Mouse (Mus musculus): Measurements from ENCODE around the gene Ppil1. TPM values are rescaled to one million over a fixed set of nuclear protein-coding genes. Genes with fewer than 3 reads are reported as not detected.
A peak's percentile ranks its signal among the peaks of the same experiment; 100 is the strongest.

Gene Ppil1
- total RNA-seq (2021): 10 to 100 TPM; 39.5 to 39.6 TPM

- DNase-seq: peak; percentile 86
Measured at GRCm38 (mm10) chr17:29263840-29264633, at the start of gene Ppil1. Gene Ppil1 (minus strand): TSS chr17:29264186.

GRCm38 (mm10) chr17:29313300-29313699 is 49.3 kb upstream of the Ppil1 start:
- no peak for DNase-seq

GRCm38 (mm10) chr17:29312082-29312481 is 48.1 kb upstream of the Ppil1 start:
- DNase-seq: no peak

GRCm38 (mm10) chr17:29311602-29312001 is 47.6 kb upstream of the Ppil1 start:
- no peak for DNase-seq

- DNase-seq: peak; percentile 58
Measured at GRCm38 (mm10) chr17:29310056-29310623, 46.2 kb upstream of the Ppil1 start.

GRCm38 (mm10) chr17:29305871-29306270 is 41.9 kb upstream of the Ppil1 start:
- DNase-seq: no peak

- DNase-seq: peak; percentile 58
Measured at GRCm38 (mm10) chr17:29305058-29305806, 41.2 kb upstream of the Ppil1 start.

GRCm38 (mm10) chr17:29304376-29305057 is 40.5 kb upstream of the Ppil1 start:
- DNase-seq: no peak

- DNase-seq: no peak
Measured at GRCm38 (mm10) chr17:29303856-29304255, 39.9 kb upstream of the Ppil1 start.

- peak; percentile 38 for DNase-seq
Measured at GRCm38 (mm10) chr17:29303087-29303486, 39.1 kb upstream of the Ppil1 start.

- no peak for DNase-seq
Measured at GRCm38 (mm10) chr17:29302149-29302548, 38.2 kb upstream of the Ppil1 start.

GRCm38 (mm10) chr17:29301421-29301820 is 37.4 kb upstream of the Ppil1 start:
- DNase-seq: no peak

- no peak for DNase-seq
Measured at GRCm38 (mm10) chr17:29300926-29301325, 36.9 kb upstream of the Ppil1 start.

- DNase-seq: no peak
Measured at GRCm38 (mm10) chr17:29299282-29299681, 35.3 kb upstream of the Ppil1 start.

- no peak for DNase-seq
Measured at GRCm38 (mm10) chr17:29297813-29298212, 33.8 kb upstream of the Ppil1 start.

- DNase-seq: no peak
Measured at GRCm38 (mm10) chr17:29297321-29297720, 33.3 kb upstream of the Ppil1 start.

- no peak for DNase-seq
Measured at GRCm38 (mm10) chr17:29295835-29296234, 31.8 kb upstream of the Ppil1 start.

GRCm38 (mm10) chr17:29293807-29294605 is 30.0 kb upstream of the Ppil1 start:
- DNase-seq: peak; percentile 54

- no peak for DNase-seq
Measured at GRCm38 (mm10) chr17:29292996-29293395, 29.0 kb upstream of the Ppil1 start.

- no peak for DNase-seq
Measured at GRCm38 (mm10) chr17:29291793-29292192, 27.8 kb upstream of the Ppil1 start.

- DNase-seq: no peak
Measured at GRCm38 (mm10) chr17:29282216-29282952, 18.4 kb upstream of the Ppil1 start.

Measured in heart, postnatal 4 days (tissue).